Mouse (Mus musculus) gastrocnemius, adult 2 months (tissue): ENCODE measurements around the gene Gmds. TPM values are rescaled to one million over a fixed set of nuclear protein-coding genes. Genes with fewer than 3 reads are reported as not detected.

Source experiments
- DNase-seq: peaks from one replicate; pipeline ENCODE4 v3.0.0; 2022
- H3K27ac ChIP-seq: fragments of 200-600 bp; 2 replicates; pipeline ENCODE4 v1.8.1; 2022; ENCODE audit warnings: mild to moderate bottlenecking
- H3K4me3 ChIP-seq: fragments of 200-600 bp; 2 replicates; pipeline ENCODE4 v1.8.1; 2022; ENCODE audit warnings: mild to moderate bottlenecking, moderate library complexity
- CTCF ChIP-seq: fragments of 200-600 bp; IDR thresholded peaks from 2 replicates; pipeline ENCODE4 v1.8.1; 2022; ENCODE audit warnings: antibody characterized with exemption, mild to moderate bottlenecking, moderate library complexity
- intact Hi-C: fragments of 180-260 bp; cut with DNase I; formaldehyde crosslinking; loops from one replicate; pipeline ENCODE4 v1.15.1; 2025
- total RNA-seq, 2 experiments: library from RNA; stranded (reverse); gene quantifications; 2 replicates each; pipeline ENCODE4 v1.2.3; 2021

Gene Gmds
- total RNA-seq, 2 experiments from 2014 or later, result 2.1 to 2.4 TPM

DNA sequence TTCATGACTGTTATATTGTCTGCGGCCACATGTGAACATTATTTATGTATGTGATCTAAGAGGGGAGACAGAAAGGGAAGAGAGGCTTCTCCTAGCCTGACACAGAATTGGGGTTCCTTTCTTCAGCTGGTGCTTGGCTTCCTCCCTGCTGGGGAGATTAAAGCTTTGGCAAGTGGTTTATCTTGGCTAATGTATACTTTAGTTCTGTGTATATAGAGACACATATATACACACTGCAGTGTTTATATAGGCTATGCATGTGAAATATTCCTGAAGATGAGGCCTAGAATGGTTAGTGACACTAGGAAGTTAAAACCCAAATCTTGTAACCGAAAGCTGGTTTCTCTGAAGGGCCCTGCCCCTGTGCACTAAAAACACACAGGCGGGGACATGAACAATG is 450.0 kb downstream of the Gmds start:
- Histone ChIP-seq H3K27ac (no peak overlapping the region), H3K4me3 (no peak overlapping the region)
- no peak for DNase-seq
- intact Hi-C loops, result no loop called here
- no peak for TF ChIP-seq CTCF

- intact Hi-C loops, result no loop called here
- DNase-seq, result no peak
- H3K4me3 ChIP-seq, result no peak overlapping the region
- no peak for TF ChIP-seq CTCF
- H3K27ac ChIP-seq, result no peak overlapping the region
These were observed 452.8 kb downstream of the Gmds start for GRCm38 (mm10) chr13:31885769-31886168.

DNA sequence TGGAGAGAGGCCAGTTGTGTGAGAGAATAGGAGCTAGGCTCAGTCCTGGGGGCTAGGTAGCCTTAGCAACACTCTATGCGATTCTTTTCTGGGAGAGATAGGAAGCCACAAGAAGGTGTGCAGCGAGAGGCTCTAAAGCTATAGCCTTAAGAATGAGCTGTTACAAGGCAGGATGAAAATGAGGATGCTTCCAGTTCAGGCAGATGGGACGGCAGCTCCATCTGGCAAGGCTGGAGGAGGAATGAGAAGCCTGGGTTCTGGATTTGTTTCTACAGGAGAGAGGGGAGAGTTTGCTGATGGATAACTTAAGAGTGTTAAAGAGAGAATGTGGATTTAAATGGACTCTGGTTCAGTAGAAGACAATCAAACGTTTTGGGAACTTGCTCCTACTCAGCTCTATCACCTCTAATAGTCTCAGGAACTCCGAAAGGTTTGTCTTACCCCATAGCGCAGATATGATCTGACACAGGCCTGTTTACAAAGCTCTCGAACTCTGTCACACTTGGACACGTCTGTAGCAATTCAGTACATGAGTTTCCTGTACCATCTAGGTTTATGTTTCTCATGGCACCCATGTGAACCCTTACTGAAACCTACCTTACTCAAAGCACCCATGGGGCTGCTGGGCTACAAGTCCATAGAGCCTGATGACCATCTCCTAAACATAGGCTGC is 459.6 kb downstream of the Gmds start:
- no peak for DNase-seq
- intact Hi-C loops, result no loop called here
- no peak for TF ChIP-seq CTCF
- Histone ChIP-seq H3K27ac (no peak overlapping the region), H3K4me3 (no peak overlapping the region)

DNA sequence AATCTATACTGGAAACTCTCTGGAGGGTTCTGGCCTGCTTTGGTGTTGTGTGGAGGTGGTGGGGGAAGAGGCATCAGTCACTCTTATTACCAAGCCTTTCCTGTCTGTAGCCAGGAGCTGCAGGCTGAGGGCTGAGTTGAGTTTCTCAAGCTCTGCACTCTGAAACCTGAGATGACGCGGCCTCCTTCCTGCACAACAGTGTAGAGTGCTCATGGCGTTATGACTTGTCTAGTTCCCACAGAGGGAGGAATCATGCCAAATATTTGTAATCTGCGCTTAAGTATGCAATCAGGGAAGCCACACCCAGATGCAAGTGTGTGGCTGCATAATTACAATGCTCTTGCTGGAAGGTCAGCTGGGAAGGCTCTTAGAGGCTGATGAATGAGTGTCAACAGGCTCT is 461.5 kb downstream of the Gmds start:
- DNase-seq, result peak; percentile 20
- TF ChIP-seq CTCF, result no peak
- Histone ChIP-seq H3K27ac (peak overlapping the region; percentile 24; the same call in 1 of the 2 replicates), H3K4me3 (no peak overlapping the region)
- intact Hi-C loops, result no loop called here

- DNase-seq, result no peak
- Histone ChIP-seq H3K27ac (no peak overlapping the region), H3K4me3 (no peak overlapping the region)
- intact Hi-C loops, result no loop called here
- TF ChIP-seq CTCF, result no peak
These were observed 464.1 kb downstream of the Gmds start for GRCm38 (mm10) chr13:31874427-31874826.

- Histone ChIP-seq H3K4me3 (no peak overlapping the region), H3K27ac (no peak overlapping the region)
- DNase-seq, result no peak
- intact Hi-C loops, result no loop called here
- no peak for TF ChIP-seq CTCF
These were observed 465.3 kb downstream of the Gmds start for GRCm38 (mm10) chr13:31873269-31873668.

GRCm38 (mm10) chr13:31864786-31865185 is 473.8 kb downstream of the Gmds start:
- TF ChIP-seq CTCF, result no peak
- Histone ChIP-seq H3K4me3 (no peak overlapping the region), H3K27ac (no peak overlapping the region)
- intact Hi-C loops, result no loop called here
- DNase-seq, result no peak

GRCm38 (mm10) chr13:31863461-31863860 is 475.1 kb downstream of the Gmds start:
- no peak for TF ChIP-seq CTCF
- no peak overlapping the region for H3K4me3 ChIP-seq
- no peak overlapping the region for H3K27ac ChIP-seq
- no peak for DNase-seq
- intact Hi-C loops, result no loop called here

GRCm38 (mm10) chr13:31860200-31860599 is 478.3 kb downstream of the Gmds start:
- Histone ChIP-seq H3K4me3 (no peak overlapping the region), H3K27ac (no peak overlapping the region)
- intact Hi-C loops, result no loop called here
- DNase-seq, result no peak
- no peak for TF ChIP-seq CTCF

DNA sequence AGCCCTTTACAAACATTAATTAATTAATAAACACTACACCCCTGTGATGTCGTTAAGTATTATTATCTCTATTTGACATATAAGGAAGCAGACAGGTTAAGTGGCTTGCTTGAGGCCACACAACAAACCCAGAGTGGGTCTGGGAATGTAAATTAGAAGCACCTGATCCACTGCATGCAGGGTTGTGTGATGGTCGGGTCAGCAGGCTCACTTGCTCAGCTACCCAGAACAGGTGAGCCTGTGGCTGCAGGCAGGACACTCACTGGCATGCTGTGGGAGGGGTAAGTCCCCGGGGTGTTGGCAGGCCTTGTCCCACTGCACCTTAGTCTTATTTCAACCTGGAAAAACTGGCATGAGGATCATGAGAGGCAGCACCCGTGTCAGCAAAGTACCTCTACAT is 484.5 kb downstream of the Gmds start:
- intact Hi-C loops, result no loop called here
- no peak for DNase-seq
- Histone ChIP-seq H3K4me3 (no peak overlapping the region), H3K27ac (no peak overlapping the region)
- no peak for TF ChIP-seq CTCF

- Histone ChIP-seq H3K4me3 (no peak overlapping the region), H3K27ac (no peak overlapping the region)
- TF ChIP-seq CTCF, result no peak
- intact Hi-C loops, result no loop called here
- no peak for DNase-seq
These were observed 485.0 kb downstream of the Gmds start for GRCm38 (mm10) chr13:31853564-31853963.

DNA sequence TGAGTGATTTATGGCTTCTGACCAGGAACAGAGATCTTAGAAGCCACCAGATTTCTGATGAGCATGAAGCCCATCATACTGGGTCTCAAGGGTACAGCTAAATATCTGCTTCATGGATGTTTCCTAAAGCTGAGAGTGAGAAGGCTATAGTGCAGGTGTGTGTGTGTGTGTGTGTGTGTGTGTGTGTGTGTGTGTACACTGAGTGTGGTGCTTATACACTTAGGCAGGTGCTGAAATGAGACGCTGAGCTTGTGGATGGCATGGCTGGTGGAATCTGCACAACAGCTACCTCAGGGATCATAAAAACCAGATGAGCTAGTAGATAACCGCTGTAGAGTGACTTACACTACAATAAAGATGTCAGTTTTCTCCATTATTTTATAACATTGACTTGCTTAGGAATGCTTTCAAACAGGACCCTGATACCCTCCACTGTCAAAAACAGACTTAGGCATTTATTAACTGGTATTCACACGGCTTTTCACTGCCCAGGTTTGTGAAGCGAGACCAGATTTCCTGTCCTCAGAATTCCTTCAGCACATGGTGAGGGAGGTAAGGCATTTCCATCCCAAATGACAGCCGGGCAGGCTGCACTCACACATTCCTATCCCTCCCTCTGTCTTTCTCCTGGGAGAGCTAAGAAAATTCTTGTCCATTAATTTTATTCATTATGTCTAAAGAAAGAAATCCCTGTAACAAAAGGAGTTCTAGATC is 489.1 kb downstream of the Gmds start:
- intact Hi-C loops, result no loop called here
- no peak for DNase-seq
- no peak for TF ChIP-seq CTCF

GRCm38 (mm10) chr13:31835802-31836201 is 502.7 kb downstream of the Gmds start:
- intact Hi-C loops, result no loop called here
- Histone ChIP-seq H3K27ac (no peak overlapping the region), H3K4me3 (no peak overlapping the region)
- no peak for DNase-seq
- no peak for TF ChIP-seq CTCF

More for the DNA sequence above, 489.1 kb downstream of the Gmds start:
- H3K4me3 ChIP-seq, result no peak overlapping the region
- no peak overlapping the region for H3K27ac ChIP-seq

- no peak for DNase-seq
- Histone ChIP-seq H3K27ac (no peak overlapping the region), H3K4me3 (no peak overlapping the region)
- TF ChIP-seq CTCF, result no peak
- intact Hi-C loops, result no loop called here
These were observed 508.2 kb downstream of the Gmds start for GRCm38 (mm10) chr13:31830332-31830731.
